Mouse (Mus musculus): ENCODE data around the gene Krtap4-13. TPM values are rescaled to one million over a fixed set of nuclear protein-coding genes. Genes with fewer than 3 reads are reported as not detected.

Krtap4-13 gene
- total RNA-seq (2023), result not detected

DNA sequence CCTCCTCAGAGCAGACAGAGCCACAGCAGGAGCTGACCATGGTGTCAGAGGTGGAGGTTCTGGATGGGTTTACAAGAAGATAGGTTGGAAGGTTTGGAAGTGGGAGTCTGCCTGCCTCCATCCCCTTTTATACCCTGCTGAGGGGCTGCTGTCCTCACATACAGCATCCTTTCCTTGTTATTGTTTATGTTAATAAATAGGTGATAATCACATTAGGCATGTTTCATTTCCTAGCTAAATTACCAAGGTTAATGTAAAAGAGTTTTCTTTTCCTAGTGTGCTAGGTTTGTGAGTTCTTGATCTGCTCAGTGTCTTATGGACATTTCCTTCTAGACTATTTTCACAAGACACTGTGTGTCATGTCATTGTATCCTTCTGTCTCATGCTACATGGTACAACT, at the start of gene Krtap4-13:
Krtap4-13 (minus strand) TSS at position 101 of the 400 bp plus-strand sequence.

GRCm38 (mm10) chr11:99857617-99858016, 47.9 kb upstream of the Krtap4-13 start, which contains the start of gene Gm11568:
Gm11568 (plus strand) TSS chr11:99857917.

DNA sequence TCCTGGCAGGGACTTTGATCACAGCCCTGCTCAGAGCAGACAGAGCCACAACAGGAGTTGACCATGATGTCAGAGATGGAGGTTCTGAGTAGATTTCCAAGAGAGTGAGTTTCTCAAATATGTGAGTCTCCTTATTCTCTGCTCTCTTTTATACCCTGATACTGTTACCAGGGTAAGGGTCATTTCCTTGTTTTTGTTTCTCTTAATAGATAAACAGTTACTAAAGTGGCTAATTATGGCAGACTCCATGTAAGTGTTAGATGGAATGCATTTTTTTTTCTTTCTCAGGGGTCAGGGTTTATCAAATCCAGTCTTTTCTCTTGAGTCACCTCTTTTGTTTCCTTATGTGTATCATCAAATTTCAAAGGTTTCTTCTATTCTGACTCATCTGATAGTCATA, 41.8 kb upstream of the Krtap4-13 start, which contains the start of gene Krtap4-16:
Krtap4-16 (minus strand) TSS at position 101 of the 400 bp plus-strand sequence.

GRCm38 (mm10) chr11:99837966-99838365, 28.3 kb upstream of the Krtap4-13 start, which contains the start of gene 2300003K06Rik:
2300003K06Rik (minus strand) TSS chr11:99838066.

DNA sequence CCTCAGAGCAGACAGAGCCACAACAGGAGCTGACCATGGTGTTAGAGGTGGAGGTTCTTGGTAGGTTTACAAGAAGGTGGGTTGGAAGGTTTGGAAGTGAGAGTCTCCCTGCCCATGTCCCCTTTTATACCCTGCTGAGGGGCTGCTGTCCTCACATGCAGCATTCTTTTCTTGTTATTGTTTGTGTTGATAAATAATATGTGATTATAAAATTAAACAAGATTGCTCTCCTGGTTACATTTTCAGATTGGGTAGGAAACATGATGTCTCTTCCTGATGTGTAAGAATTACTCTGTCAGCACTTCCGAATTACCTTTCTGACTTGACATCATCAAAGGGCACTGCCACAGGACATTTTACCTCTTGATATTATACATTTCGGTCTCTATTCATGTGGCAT, 5.9 kb upstream of the Krtap4-13 start, which contains the start of gene Gm11564:
Gm11564 (minus strand) TSS at position 101 of the 400 bp plus-strand sequence.

GRCm38 (mm10) chr11:99804346-99804745, 5.3 kb downstream of the Krtap4-13 start, which contains the start of gene Gm11554:
Gm11554 (minus strand) TSS chr11:99804446.

DNA sequence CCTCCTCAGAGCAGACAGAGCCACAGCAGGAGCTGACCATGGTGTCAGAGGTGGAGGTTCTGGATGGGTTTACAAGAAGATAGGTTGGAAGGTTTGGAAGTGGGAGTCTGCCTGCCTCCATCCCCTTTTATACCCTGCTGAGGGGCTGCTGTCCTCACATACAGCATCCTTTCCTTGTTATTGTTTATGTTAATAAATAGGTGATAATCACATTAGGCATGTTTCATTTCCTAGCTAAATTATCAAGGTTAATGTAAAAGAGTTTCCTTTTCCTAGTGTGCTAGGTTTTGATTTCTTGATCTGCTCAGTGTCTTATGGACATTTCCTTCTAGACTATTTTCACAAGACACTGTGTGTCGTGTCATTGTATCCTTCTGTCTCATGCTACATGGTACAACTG, 10.9 kb downstream of the Krtap4-13 start, which contains the start of gene Gm11569:
Gm11569 (minus strand) TSS at position 101 of the 400 bp plus-strand sequence.

GRCm38 (mm10) chr11:99793367-99793766, 16.3 kb downstream of the Krtap4-13 start, which contains the start of gene Gm11596:
Gm11596 (minus strand) TSS chr11:99793467.

GRCm38 (mm10) chr11:99784900-99785299, 24.8 kb downstream of the Krtap4-13 start, which contains the start of gene Krtap4-9:
Krtap4-9 (plus strand) TSS chr11:99785200.

DNA sequence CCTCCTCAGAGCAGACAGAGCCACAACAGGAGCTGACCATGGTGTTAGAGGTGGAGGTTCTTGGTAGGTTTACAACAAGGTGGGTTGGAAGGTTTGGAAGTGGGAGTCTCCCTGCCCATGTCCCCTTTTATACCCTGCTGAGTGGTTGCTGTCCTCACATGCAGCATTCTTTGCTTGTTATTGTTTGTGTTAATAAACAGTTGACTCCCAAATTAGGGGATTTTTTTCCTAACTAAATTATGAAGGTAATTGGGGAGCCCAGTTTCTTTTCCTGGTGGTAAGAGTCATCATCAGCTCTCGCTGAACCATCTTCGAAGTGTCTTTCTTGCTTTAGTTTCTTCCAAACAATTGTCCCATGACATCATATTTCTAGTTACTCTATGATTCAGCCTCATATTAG, 29.1 kb downstream of the Krtap4-13 start, which contains the start of gene Krtap4-8:
Krtap4-8 (minus strand) TSS at position 101 of the 400 bp plus-strand sequence.

DNA sequence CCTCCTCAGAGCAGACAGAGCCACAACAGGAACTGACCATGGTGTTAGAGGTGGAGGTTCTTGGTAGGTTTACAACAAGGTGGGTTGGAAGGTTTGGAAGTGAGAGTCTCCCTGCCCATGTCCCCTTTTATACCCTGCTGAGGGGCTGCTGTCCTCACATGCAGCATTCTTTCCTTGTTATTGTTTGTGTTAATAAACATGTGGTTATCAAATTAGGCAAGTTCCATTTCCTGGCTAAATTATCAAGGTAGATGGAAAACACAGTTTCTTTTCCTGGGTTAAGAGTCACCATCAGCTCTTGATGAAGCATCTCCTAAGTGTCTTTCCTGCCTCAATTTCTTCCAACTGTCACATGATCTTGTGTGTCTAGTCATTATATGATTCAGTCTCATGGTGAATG, 36.9 kb downstream of the Krtap4-13 start, which contains the start of gene Gm11595:
Gm11595 (minus strand) TSS at position 101 of the 400 bp plus-strand sequence.

Other genes with a start within 250 kb of the Krtap4-13 start
- gene Krtap3-1, start 243.3 kb downstream of the Krtap4-13 start, total RNA-seq (2023), result not detected
- not detected for gene Krtap1-5, start 228.9 kb downstream of the Krtap4-13 start, total RNA-seq (2023)
- gene Krtap1-4, start 226.2 kb downstream of the Krtap4-13 start, total RNA-seq (2023), result not detected
- gene Krtap1-3, start 218.6 kb downstream of the Krtap4-13 start, total RNA-seq (2023), result not detected
- gene Krtap9-3, start 211.8 kb downstream of the Krtap4-13 start, total RNA-seq (2023), result not detected
- not detected for gene Gm11938, start 206.6 kb downstream of the Krtap4-13 start, total RNA-seq (2023)
- gene Gm11937, start 199.7 kb downstream of the Krtap4-13 start, total RNA-seq (2023), result not detected
- gene Krtap2-4, start 195.0 kb downstream of the Krtap4-13 start, total RNA-seq (2023), result not detected
- gene Gm11562, start 189.5 kb downstream of the Krtap4-13 start, total RNA-seq (2023), result not detected
- not detected for gene Krtap4-1, start 181.7 kb downstream of the Krtap4-13 start, total RNA-seq (2023)
- gene Krtap4-2, start 174.8 kb downstream of the Krtap4-13 start, total RNA-seq (2023), result not detected
- not detected for gene Krtap4-7, start 165.8 kb downstream of the Krtap4-13 start, total RNA-seq (2023)
- gene Gm11555, start 159.7 kb downstream of the Krtap4-13 start, total RNA-seq (2023), result not detected
- gene Gm11563, start 150.9 kb downstream of the Krtap4-13 start, total RNA-seq (2023), result not detected
- gene Krtap4-6, start 143.9 kb downstream of the Krtap4-13 start, total RNA-seq (2023), result not detected
- gene Gm14190, start 119.2 kb downstream of the Krtap4-13 start, total RNA-seq (2023), result not detected
- gene Gm14180, start 75.6 kb downstream of the Krtap4-13 start, total RNA-seq (2023), result not detected
- not detected for gene Gm11595, start 37.0 kb downstream of the Krtap4-13 start, total RNA-seq (2023)
- not detected for gene Krtap4-8, start 29.2 kb downstream of the Krtap4-13 start, total RNA-seq (2023)
- not detected for gene Krtap4-9, start 24.7 kb downstream of the Krtap4-13 start, total RNA-seq (2023)
- gene Gm11596, start 16.4 kb downstream of the Krtap4-13 start, total RNA-seq (2023), result not detected
- not detected for gene Gm11569, start 11.0 kb downstream of the Krtap4-13 start, total RNA-seq (2023)
- gene Gm11554, start 5.4 kb downstream of the Krtap4-13 start, total RNA-seq (2023), result not detected
- not detected for gene Gm11564, start 5.8 kb upstream of the Krtap4-13 start, total RNA-seq (2023)
- gene 2300003K06Rik, start 28.2 kb upstream of the Krtap4-13 start, total RNA-seq (2023), result not detected
- gene Krtap4-16, start 41.7 kb upstream of the Krtap4-13 start, total RNA-seq (2023), result not detected
- gene Gm11568, start 48.0 kb upstream of the Krtap4-13 start, total RNA-seq (2023), result not detected
- gene Gm11559, start 54.6 kb upstream of the Krtap4-13 start, total RNA-seq (2023), result not detected
- not detected for gene Krtap9-1, start 63.5 kb upstream of the Krtap4-13 start, total RNA-seq (2023)
- gene Gm11567, start 69.3 kb upstream of the Krtap4-13 start, total RNA-seq (2023), result not detected
- not detected for gene Krtap31-1, start 98.0 kb upstream of the Krtap4-13 start, total RNA-seq (2023)
- not detected for gene Gm11565, start 104.9 kb upstream of the Krtap4-13 start, total RNA-seq (2023)
- gene Krtap31-2, start 126.4 kb upstream of the Krtap4-13 start, total RNA-seq (2023), result not detected
- gene Krtap9-5, start 138.6 kb upstream of the Krtap4-13 start, total RNA-seq (2023), result not detected
- gene Krtap29-1, start 169.2 kb upstream of the Krtap4-13 start, total RNA-seq (2023), result not detected
- gene Krtap16-1, start 176.7 kb upstream of the Krtap4-13 start, total RNA-seq (2023), result not detected
- not detected for gene Krtap17-1, start 184.1 kb upstream of the Krtap4-13 start, total RNA-seq (2023)
- not detected for gene Krt33a, start 206.3 kb upstream of the Krtap4-13 start, total RNA-seq (2023)
- not detected for gene Krt33b, start 220.0 kb upstream of the Krtap4-13 start, total RNA-seq (2023)
- not detected for gene Krt34, start 231.7 kb upstream of the Krtap4-13 start, total RNA-seq (2023)
- gene Krt31, start 240.7 kb upstream of the Krtap4-13 start, total RNA-seq (2023), result not detected